Mouse (Mus musculus): ENCODE results near the gene Trim50. TPM values are rescaled to one million over a fixed set of nuclear protein-coding genes. Genes with fewer than 3 reads are reported as not detected.

The Trim50 gene
- total and polyA plus RNA-seq, 2 experiments = not detected

- WGBS = 88% methylated on average over 4 of the region's 4 CpGs
- H3K4me1 ChIP-seq (ENCODE audit: control insufficient read depth, insufficient read depth, low read length) = no peaks in the 10 kb centered on the region
- H3K9ac ChIP-seq (ENCODE audit: low read depth, low read length) = no peak overlapping the region
- no peak for DNase-seq (ENCODE audit: extremely low read depth, low read depth, low spot score)
- no peak for TF ChIP-seq CTCF (IDR thresholded peaks at IDR 0.05; ENCODE audit: low read depth, low read length)
- TF ChIP-seq POLR2A (IDR thresholded peaks at IDR 0.05; ENCODE audit: extremely low read depth, insufficient read depth, low read length) = no peak
- H3K27ac ChIP-seq (replicated peaks; ENCODE audit: insufficient read depth, low read depth, low read length) = no peak overlapping the region
- no peak overlapping the region for H3K4me3 ChIP-seq (ENCODE audit: insufficient read depth, low read depth, low read length)
- no peaks in the 10 kb centered on the region for H3K36me3 ChIP-seq (ENCODE audit: control insufficient read depth, insufficient read depth, low read length)
- no peaks in the 10 kb centered on the region for H3K27me3 ChIP-seq (ENCODE audit: control insufficient read depth, insufficient read depth, low read length)
- no peaks in the 10 kb centered on the region for H3K79me2 ChIP-seq (ENCODE audit: control insufficient read depth, insufficient read depth, low read length)
Measured at GRCm38 (mm10) chr5:135329471-135329870, 23.6 kb upstream of the Trim50 start.

- no peaks in the 10 kb centered on the region for H3K4me1 ChIP-seq (ENCODE audit: control insufficient read depth, insufficient read depth, low read length)
- TF ChIP-seq CTCF (IDR thresholded peaks at IDR 0.05; ENCODE audit: low read depth, low read length) (no peak), POLR2A (IDR thresholded peaks at IDR 0.05; ENCODE audit: extremely low read depth, insufficient read depth, low read length) (no peak)
- 84% methylated on average over 5 of the region's 5 CpGs for WGBS
Measured at GRCm38 (mm10) chr5:135330201-135330600, 22.9 kb upstream of the Trim50 start.

GRCm38 (mm10) chr5:135331161-135331560, 21.9 kb upstream of the Trim50 start:
- H3K4me3 ChIP-seq (ENCODE audit: insufficient read depth, low read depth, low read length) = no peak overlapping the region
- H3K4me1 ChIP-seq (ENCODE audit: control insufficient read depth, insufficient read depth, low read length) = no peaks in the 10 kb centered on the region
- TF ChIP-seq CTCF (IDR thresholded peaks at IDR 0.05; ENCODE audit: low read depth, low read length) (no peak), POLR2A (IDR thresholded peaks at IDR 0.05; ENCODE audit: extremely low read depth, insufficient read depth, low read length) (no peak)
- no peak for DNase-seq (ENCODE audit: extremely low read depth, low read depth, low spot score)
- H3K36me3 ChIP-seq (ENCODE audit: control insufficient read depth, insufficient read depth, low read length) = no peaks in the 10 kb centered on the region
- H3K27ac ChIP-seq (replicated peaks; ENCODE audit: insufficient read depth, low read depth, low read length) = no peak overlapping the region
- WGBS = 79% methylated on average over 6 of the region's 6 CpGs
- H3K79me2 ChIP-seq (ENCODE audit: control insufficient read depth, insufficient read depth, low read length) = no peaks in the 10 kb centered on the region
- no peak overlapping the region for H3K9ac ChIP-seq (ENCODE audit: low read depth, low read length)
- H3K27me3 ChIP-seq (ENCODE audit: control insufficient read depth, insufficient read depth, low read length) = no peaks in the 10 kb centered on the region

More at GRCm38 (mm10) chr5:135330201-135330600, 22.9 kb upstream of the Trim50 start:
- no peaks in the 10 kb centered on the region for H3K36me3 ChIP-seq (ENCODE audit: control insufficient read depth, insufficient read depth, low read length)
- H3K9ac ChIP-seq (ENCODE audit: low read depth, low read length) = no peak overlapping the region
- no peak overlapping the region for H3K4me3 ChIP-seq (ENCODE audit: insufficient read depth, low read depth, low read length)
- no peak for DNase-seq (ENCODE audit: extremely low read depth, low read depth, low spot score)
- H3K27me3 ChIP-seq (ENCODE audit: control insufficient read depth, insufficient read depth, low read length) = no peaks in the 10 kb centered on the region
- H3K27ac ChIP-seq (replicated peaks; ENCODE audit: insufficient read depth, low read depth, low read length) = no peak overlapping the region
- H3K79me2 ChIP-seq (ENCODE audit: control insufficient read depth, insufficient read depth, low read length) = no peaks in the 10 kb centered on the region

GRCm38 (mm10) chr5:135337575-135337974, 15.5 kb upstream of the Trim50 start:
- TF ChIP-seq CTCF (IDR thresholded peaks at IDR 0.05; ENCODE audit: low read depth, low read length) = no peak
- TF ChIP-seq POLR2A (IDR thresholded peaks at IDR 0.05; ENCODE audit: extremely low read depth, insufficient read depth, low read length) = no peak

GRCm38 (mm10) chr5:135345989-135346388, 7.1 kb upstream of the Trim50 start:
- WGBS = 63% methylated on average over 7 of the region's 7 CpGs

More at GRCm38 (mm10) chr5:135337575-135337974, 15.5 kb upstream of the Trim50 start:
- DNase-seq (ENCODE audit: extremely low read depth, low read depth, low spot score) = no peak
- Histone ChIP-seq H3K4me3 (ENCODE audit: insufficient read depth, low read depth, low read length) (no peak overlapping the region), H3K9ac (ENCODE audit: low read depth, low read length) (no peak overlapping the region), H3K79me2 (ENCODE audit: control insufficient read depth, insufficient read depth, low read length) (no peaks in the 10 kb centered on the region), H3K4me1 (ENCODE audit: control insufficient read depth, insufficient read depth, low read length) (no peaks in the 10 kb centered on the region), H3K27ac (replicated peaks; ENCODE audit: insufficient read depth, low read depth, low read length) (no peak overlapping the region), H3K36me3 (ENCODE audit: control insufficient read depth, insufficient read depth, low read length) (no peaks in the 10 kb centered on the region), H3K27me3 (ENCODE audit: control insufficient read depth, insufficient read depth, low read length) (no peaks in the 10 kb centered on the region)
- 28% methylated on average over 3 of the region's 3 CpGs for WGBS

GRCm38 (mm10) chr5:135346430-135346829, 6.7 kb upstream of the Trim50 start:
- 13% methylated on average over 1 of the region's 1 CpGs for WGBS
- peak; percentile 50 for DNase-seq (ENCODE audit: extremely low read depth, low read depth, low spot score)
- no peak overlapping the region for H3K4me3 ChIP-seq (ENCODE audit: insufficient read depth, low read depth, low read length)
- no peaks in the 10 kb centered on the region for H3K4me1 ChIP-seq (ENCODE audit: control insufficient read depth, insufficient read depth, low read length)
- no peak overlapping the region for H3K9ac ChIP-seq (ENCODE audit: low read depth, low read length)
- no peak overlapping the region for H3K27ac ChIP-seq (replicated peaks; ENCODE audit: insufficient read depth, low read depth, low read length)
- no peaks in the 10 kb centered on the region for H3K79me2 ChIP-seq (ENCODE audit: control insufficient read depth, insufficient read depth, low read length)
- no peaks in the 10 kb centered on the region for H3K36me3 ChIP-seq (ENCODE audit: control insufficient read depth, insufficient read depth, low read length)
- no peaks in the 10 kb centered on the region for H3K27me3 ChIP-seq (ENCODE audit: control insufficient read depth, insufficient read depth, low read length)
- 0 out of 2 replicates have a peak, but pooled peaks have one; percentile 30 for TF ChIP-seq CTCF (IDR thresholded peaks at IDR 0.05; ENCODE audit: low read depth, low read length)
- TF ChIP-seq POLR2A (IDR thresholded peaks at IDR 0.05; ENCODE audit: extremely low read depth, insufficient read depth, low read length) = no peak

More at GRCm38 (mm10) chr5:135345989-135346388, 7.1 kb upstream of the Trim50 start:
- DNase-seq (ENCODE audit: extremely low read depth, low read depth, low spot score) = no peak
- Histone ChIP-seq H3K4me1 (ENCODE audit: control insufficient read depth, insufficient read depth, low read length) (no peaks in the 10 kb centered on the region), H3K4me3 (ENCODE audit: insufficient read depth, low read depth, low read length) (no peak overlapping the region), H3K27ac (replicated peaks; ENCODE audit: insufficient read depth, low read depth, low read length) (no peak overlapping the region), H3K36me3 (ENCODE audit: control insufficient read depth, insufficient read depth, low read length) (no peaks in the 10 kb centered on the region), H3K27me3 (ENCODE audit: control insufficient read depth, insufficient read depth, low read length) (no peaks in the 10 kb centered on the region), H3K9ac (ENCODE audit: low read depth, low read length) (no peak overlapping the region), H3K79me2 (ENCODE audit: control insufficient read depth, insufficient read depth, low read length) (no peaks in the 10 kb centered on the region)
- TF ChIP-seq CTCF (IDR thresholded peaks at IDR 0.05; ENCODE audit: low read depth, low read length) (no peak), POLR2A (IDR thresholded peaks at IDR 0.05; ENCODE audit: extremely low read depth, insufficient read depth, low read length) (no peak)
